Mouse (Mus musculus): ENCODE measurements around the gene Gm4894. TPM values are rescaled to one million over a fixed set of nuclear protein-coding genes. Genes with fewer than 3 reads are reported as not detected.

The Gm4894 gene
- polyA plus RNA-seq, 1 experiment from 2014 or later, result not detected

DNA sequence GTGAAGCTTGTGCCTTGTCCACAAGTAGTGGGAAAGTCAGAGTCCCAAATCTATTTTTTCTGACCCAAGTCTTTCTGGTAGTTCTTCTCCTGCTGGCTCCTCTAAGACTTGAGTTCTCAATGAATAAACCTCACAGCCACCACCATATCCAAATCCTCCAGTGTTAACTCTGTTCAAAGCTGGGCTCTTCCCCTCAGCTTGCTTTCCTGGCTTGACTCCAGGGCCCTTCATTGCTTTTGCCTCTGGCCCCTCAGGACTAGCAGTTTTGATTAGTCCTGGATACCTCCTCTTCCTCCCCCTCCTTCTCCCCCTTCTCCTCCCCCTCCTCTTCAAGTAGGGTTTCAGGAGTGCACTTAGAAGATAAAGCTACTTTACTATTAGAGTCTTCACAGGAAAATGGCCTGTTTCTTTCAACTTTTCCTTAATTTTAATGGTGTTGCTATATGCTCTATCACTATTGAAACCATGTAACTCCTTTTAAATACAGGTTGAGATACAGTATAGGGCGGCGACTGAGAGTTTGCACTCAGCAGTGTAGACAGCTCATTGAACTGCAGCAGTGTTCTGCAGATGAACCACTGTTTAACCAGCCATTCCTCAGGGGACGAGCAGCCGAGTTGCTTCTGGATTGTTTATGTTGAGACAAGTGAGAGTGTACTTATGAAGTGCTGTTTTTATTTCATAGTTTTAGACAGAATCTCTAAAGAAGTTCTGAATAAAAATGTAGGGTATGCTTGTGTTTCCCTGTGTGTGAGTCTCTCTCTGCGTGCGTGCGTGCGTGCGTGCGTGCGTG, 26.4 kb downstream of the Gm4894 start:
- H3K9me3 ChIP-seq, result no peaks in the 10 kb centered on the region
- H3K4me3 ChIP-seq, result no peak overlapping the region
- H3K27ac ChIP-seq (replicated peaks), result no peak overlapping the region
- no peak overlapping the region for H3K9ac ChIP-seq (replicated peaks)
- WGBS, result 91% methylated on average over 11 of the region's 11 CpGs
- no peak overlapping the region for H3K4me2 ChIP-seq (replicated peaks)
- no peaks in the 10 kb centered on the region; the same call in 1 of the 2 replicates for H3K4me1 ChIP-seq
- no peaks in the 10 kb centered on the region for H3K36me3 ChIP-seq
- H3K27me3 ChIP-seq, result no peaks in the 10 kb centered on the region
- no peak for ATAC-seq (ENCODE audit: low FRiP score, low read depth)

DNA sequence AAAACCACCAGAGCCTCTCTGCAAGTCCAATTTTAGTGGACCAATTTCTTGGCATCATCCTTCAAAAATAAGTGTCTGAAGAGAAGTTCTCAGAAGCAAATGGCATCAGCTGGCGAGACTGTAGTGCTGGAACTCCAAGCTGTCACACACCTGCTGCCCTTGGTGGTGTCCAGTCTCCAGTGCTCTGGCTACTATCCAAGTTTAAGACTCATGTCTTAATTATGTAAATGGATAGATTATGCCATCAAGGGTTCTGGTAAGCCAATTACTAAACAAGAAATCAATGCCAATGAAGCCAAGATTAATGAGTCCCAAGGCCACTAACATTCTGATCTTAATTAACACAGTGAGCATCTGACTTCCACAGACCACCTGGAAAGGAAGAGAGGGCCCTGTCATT, 44.8 kb downstream of the Gm4894 start:
- Histone ChIP-seq H3K4me3 (no peak overlapping the region), H3K36me3 (no peaks in the 10 kb centered on the region), H3K9me3 (no peaks in the 10 kb centered on the region), H3K9ac (replicated peaks) (no peak overlapping the region), H3K27me3 (no peaks in the 10 kb centered on the region), H3K27ac (replicated peaks) (no peak overlapping the region), H3K4me1 (no peaks in the 10 kb centered on the region), H3K4me2 (replicated peaks) (no peak overlapping the region)
- whole genome bisulfite sequencing, result 79% methylated on average over 1 of the region's 1 CpGs
- ATAC-seq (ENCODE audit: low FRiP score, low read depth), result no peak

DNA sequence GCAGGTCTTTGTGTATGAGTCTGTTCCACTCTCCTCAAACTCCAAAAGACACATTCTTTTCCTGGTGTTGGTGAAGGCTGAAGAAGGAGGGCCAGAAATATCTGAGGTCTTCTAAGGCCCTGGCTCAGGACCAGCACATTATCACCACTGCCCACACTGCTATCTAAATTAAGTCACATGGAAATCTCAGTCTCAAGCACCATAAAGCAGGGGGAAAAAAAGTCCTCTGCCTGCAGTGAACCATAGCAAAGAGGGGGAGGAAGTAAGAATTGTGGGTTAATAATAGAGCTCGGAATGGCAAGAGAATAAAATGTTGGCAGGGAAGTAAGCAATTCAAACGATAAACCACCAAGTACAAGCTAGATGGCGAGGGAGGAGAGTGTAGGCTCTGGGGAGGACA, 57.2 kb downstream of the Gm4894 start:
- Histone ChIP-seq H3K27ac (replicated peaks) (no peak overlapping the region), H3K27me3 (no peaks in the 10 kb centered on the region), H3K4me2 (replicated peaks) (no peak overlapping the region), H3K4me1 (no peaks in the 10 kb centered on the region), H3K4me3 (no peak overlapping the region), H3K36me3 (no peaks in the 10 kb centered on the region), H3K9ac (replicated peaks) (no peak overlapping the region), H3K9me3 (no peaks in the 10 kb centered on the region)
- ATAC-seq (ENCODE audit: low FRiP score, low read depth), result no peak
- WGBS, result 77% methylated on average over 3 of the region's 3 CpGs

DNA sequence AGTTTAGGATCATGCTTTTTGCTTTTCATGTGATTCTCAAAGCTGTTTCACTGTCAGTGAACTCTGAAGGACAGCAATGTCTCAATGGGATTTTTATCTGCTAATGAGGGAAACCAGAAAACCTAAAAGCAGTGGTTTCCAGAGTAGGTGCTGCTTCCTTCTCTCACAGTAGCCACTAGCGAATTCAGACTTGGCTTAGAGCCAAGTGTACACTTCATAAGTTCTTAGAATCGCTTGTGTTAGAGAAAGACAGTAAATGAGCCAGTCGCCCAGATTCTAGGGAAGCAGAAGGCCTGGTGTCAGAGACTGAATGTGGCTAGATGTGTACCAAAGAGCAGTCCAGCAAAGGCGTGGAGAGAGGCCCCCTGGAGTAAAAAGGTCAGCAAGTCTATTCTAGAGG, 60.5 kb downstream of the Gm4894 start:
- no peak overlapping the region for H3K27ac ChIP-seq (replicated peaks)
- H3K9ac ChIP-seq (replicated peaks), result no peak overlapping the region
- no peaks in the 10 kb centered on the region for H3K27me3 ChIP-seq
- no peak for ATAC-seq (ENCODE audit: low FRiP score, low read depth)
- H3K36me3 ChIP-seq, result no peaks in the 10 kb centered on the region
- WGBS, result 80% methylated on average over 4 of the region's 4 CpGs
- no peaks in the 10 kb centered on the region for H3K4me1 ChIP-seq
- no peaks in the 10 kb centered on the region for H3K9me3 ChIP-seq
- no peak overlapping the region for H3K4me2 ChIP-seq (replicated peaks)
- H3K4me3 ChIP-seq, result no peak overlapping the region

DNA sequence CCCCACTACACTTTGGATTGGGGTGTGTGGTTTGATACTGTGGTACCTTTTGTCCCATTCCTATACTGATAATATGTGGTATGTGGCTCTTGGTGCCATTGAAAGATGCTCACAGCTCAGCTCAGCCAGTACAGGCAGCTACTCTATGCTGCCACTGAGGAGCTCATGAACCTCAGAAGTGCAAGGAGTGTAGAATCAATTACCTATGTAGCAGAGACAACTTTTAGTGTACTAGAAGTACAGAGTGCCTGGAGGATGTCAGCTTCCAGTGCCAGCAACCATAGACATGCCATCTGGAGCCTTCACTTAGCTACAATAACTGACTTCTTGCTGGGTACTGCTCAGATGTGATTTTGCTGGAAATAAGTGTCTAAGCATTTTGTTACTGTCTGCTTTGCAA, 68.3 kb downstream of the Gm4894 start:
- no peak overlapping the region for H3K27ac ChIP-seq (replicated peaks)
- H3K27me3 ChIP-seq, result no peaks in the 10 kb centered on the region
- no peaks in the 10 kb centered on the region for H3K4me1 ChIP-seq
- no peak overlapping the region for H3K4me3 ChIP-seq
- no peak overlapping the region for H3K4me2 ChIP-seq (replicated peaks)
- ATAC-seq (ENCODE audit: low FRiP score, low read depth), result no peak
- no peaks in the 10 kb centered on the region for H3K9me3 ChIP-seq
- no peak overlapping the region for H3K9ac ChIP-seq (replicated peaks)
- H3K36me3 ChIP-seq, result no peaks in the 10 kb centered on the region

Other genes with a start within 250 kb of the Gm4894 start
- gene Zw10, start 194.9 kb upstream of the Gm4894 start, polyA plus RNA-seq (2016; fragmentation: Nextera tagmentation; extraction: Ambion mirVana), result 51.9 and 52.3 TPM in 2 replicates
- 1.7 and 1.9 TPM in 2 replicates for gene Tmprss5, start 169.3 kb upstream of the Gm4894 start, polyA plus RNA-seq (2016; fragmentation: Nextera tagmentation; extraction: Ambion mirVana)
- 1.6 and 1.8 TPM in 2 replicates for gene Drd2, start 90.1 kb downstream of the Gm4894 start, polyA plus RNA-seq (2016; fragmentation: Nextera tagmentation; extraction: Ambion mirVana)
- not detected in 2 replicates for gene Ankk1, start 176.5 kb downstream of the Gm4894 start, polyA plus RNA-seq (2016; fragmentation: Nextera tagmentation; extraction: Ambion mirVana)
- gene Ttc12, start 235.7 kb downstream of the Gm4894 start, polyA plus RNA-seq (2016; fragmentation: Nextera tagmentation; extraction: Ambion mirVana), result 2.3 and 2.7 TPM in 2 replicates

Measured in midbrain, embryonic 12.5 days (tissue).